Mouse (Mus musculus): ENCODE data around the gene Ddx52. TPM values are rescaled to one million over a fixed set of nuclear protein-coding genes. Genes with fewer than 3 reads are reported as not detected.

Gene Ddx52
- 35.4 and 39.0 TPM in 2 replicates for polyA plus RNA-seq (2015; fragmentation: Nextera tagmentation; extraction: Ambion mirVana)

- Histone ChIP-seq H3K9me3 (ENCODE audit: low read length) (no peaks in the 10 kb centered on the region), H3K4me2 (replicated peaks; ENCODE audit: low read depth, low read length) (peak within 1 kb of the TSS; percentile 86), H3K4me1 (ENCODE audit: insufficient read depth, low read length) (peaks cover 14% of the 10 kb centered on the region), H3K36me3 (ENCODE audit: insufficient read depth, low read length) (peaks cover 30% of the 10 kb centered on the region), H3K4me3 (ENCODE audit: low read length) (peak within 1 kb of the TSS; percentile 82), H3K9ac (replicated peaks; ENCODE audit: low read length) (peak within 1 kb of the TSS; percentile 89), H3K27me3 (ENCODE audit: insufficient read depth, low read length) (0 out of 2 replicates have a peak, but pooled peaks cover 5% of the 10 kb centered on the region), H3K27ac (ENCODE audit: low read length) (peak within 1 kb of the TSS; percentile 70)
- peak; percentile 93 for ATAC-seq (ENCODE audit: low FRiP score, low TSS enrichment)
- WGBS: under 1% methylated on average over 49 of the region's 49 CpGs
These were observed at the start of gene Ddx52 for GRCm38 (mm10) chr11:83941950-83942840. Ddx52 (plus strand) TSS chr11:83942062.

DNA sequence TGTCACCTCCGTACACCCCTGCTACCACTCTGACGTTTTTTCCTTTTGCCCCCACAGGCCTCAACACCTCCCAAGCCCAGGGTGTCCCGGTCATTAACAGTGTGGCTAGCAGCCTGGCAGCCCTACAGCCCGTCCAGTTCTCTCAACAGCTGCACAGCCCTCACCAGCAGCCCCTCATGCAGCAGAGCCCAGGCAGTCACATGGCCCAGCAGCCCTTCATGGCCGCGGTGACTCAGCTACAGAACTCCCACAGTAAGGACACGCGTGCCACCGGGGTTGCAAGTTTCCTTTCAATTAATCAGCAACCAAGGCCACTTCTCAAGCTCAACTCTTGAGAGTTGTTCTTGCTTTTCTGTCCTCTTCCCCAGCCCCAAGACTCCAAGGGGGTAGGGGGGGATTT, 48.5 kb upstream of the Ddx52 start:
- H3K9me3 ChIP-seq (ENCODE audit: low read length): no peaks in the 10 kb centered on the region
- no peak overlapping the region for H3K4me2 ChIP-seq (replicated peaks; ENCODE audit: low read depth, low read length)
- no peaks in the 10 kb centered on the region for H3K27me3 ChIP-seq (ENCODE audit: insufficient read depth, low read length)
- H3K4me1 ChIP-seq (ENCODE audit: insufficient read depth, low read length): peaks cover 9% of the 10 kb centered on the region; the same call in 1 of the 2 replicates
- WGBS: 58% methylated on average over 9 of the region's 9 CpGs
- peaks cover 20% of the 10 kb centered on the region for H3K36me3 ChIP-seq (ENCODE audit: insufficient read depth, low read length)
- no peak overlapping the region for H3K27ac ChIP-seq (ENCODE audit: low read length)
- no peak overlapping the region for H3K4me3 ChIP-seq (ENCODE audit: low read length)
- no peak for ATAC-seq (ENCODE audit: low FRiP score, low TSS enrichment)
- H3K9ac ChIP-seq (replicated peaks; ENCODE audit: low read length): no peak overlapping the region

DNA sequence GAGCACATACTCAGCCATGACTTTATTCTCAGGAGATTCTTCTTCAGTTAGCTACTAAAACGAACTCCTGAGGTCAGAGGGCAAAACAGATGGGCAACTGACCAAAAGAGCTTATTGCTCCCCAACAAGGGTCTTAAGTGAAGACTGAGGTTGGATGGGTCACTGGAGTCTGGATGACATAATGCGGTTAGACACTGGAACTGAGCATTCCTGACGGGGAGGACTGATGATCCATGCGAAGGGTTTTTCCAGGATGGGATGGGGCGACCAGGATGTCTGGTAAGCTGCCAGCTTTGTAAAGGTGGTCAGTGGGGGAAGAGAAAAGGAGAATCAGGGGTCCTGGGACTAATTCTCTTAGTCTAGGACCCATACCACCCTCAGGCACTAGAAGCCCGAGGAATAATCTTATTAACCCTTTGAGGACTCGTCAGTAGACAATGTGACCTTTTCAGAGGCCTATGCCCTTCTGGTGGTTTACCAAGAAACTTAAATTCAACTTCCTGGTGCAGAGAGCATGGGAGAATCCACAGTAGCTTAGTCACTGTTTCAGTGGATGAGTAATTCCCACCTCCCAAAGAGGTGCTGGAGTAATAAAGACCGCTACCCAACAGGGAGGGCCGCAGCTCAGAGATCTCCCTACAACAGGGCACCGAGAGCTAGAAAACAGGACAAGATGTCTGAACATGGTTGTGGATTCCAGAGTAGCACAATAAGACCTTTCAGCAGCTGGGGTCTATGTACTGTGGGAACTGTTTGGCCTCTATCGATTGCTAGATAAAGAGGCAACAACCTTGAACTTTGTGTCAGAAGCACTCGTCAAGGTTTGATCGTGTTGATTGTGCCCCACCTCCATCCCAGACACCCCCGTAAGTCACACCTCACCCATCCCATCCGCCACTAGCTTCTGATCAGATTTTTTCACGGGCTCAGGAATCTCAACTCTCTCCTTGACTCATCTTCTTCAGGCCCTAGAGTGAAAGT, 45.1 kb upstream of the Ddx52 start:
- peaks cover 5% of the 10 kb centered on the region; the same call in 1 of the 2 replicates for H3K4me1 ChIP-seq (ENCODE audit: insufficient read depth, low read length)
- ATAC-seq (ENCODE audit: low FRiP score, low TSS enrichment): no peak
- H3K4me3 ChIP-seq (ENCODE audit: low read length): no peak overlapping the region

GRCm38 (mm10) chr11:83897569-83897968, 44.3 kb upstream of the Ddx52 start:
- ATAC-seq (ENCODE audit: low FRiP score, low TSS enrichment): peak; percentile 55
- H3K27me3 ChIP-seq (ENCODE audit: insufficient read depth, low read length): no peaks in the 10 kb centered on the region
- H3K9ac ChIP-seq (replicated peaks; ENCODE audit: low read length): no peak overlapping the region
- peaks cover 5% of the 10 kb centered on the region; the same call in 1 of the 2 replicates for H3K4me1 ChIP-seq (ENCODE audit: insufficient read depth, low read length)
- no peak overlapping the region for H3K4me2 ChIP-seq (replicated peaks; ENCODE audit: low read depth, low read length)
- H3K36me3 ChIP-seq (ENCODE audit: insufficient read depth, low read length): peaks cover 32% of the 10 kb centered on the region
- 37% methylated on average over 7 of the region's 7 CpGs for WGBS
- H3K4me3 ChIP-seq (ENCODE audit: low read length): no peak overlapping the region
- peak overlapping the region; percentile 6; the same call in 1 of the 2 replicates for H3K27ac ChIP-seq (ENCODE audit: low read length)
- no peaks in the 10 kb centered on the region for H3K9me3 ChIP-seq (ENCODE audit: low read length)

More for the DNA sequence above, 45.1 kb upstream of the Ddx52 start:
- Histone ChIP-seq H3K27me3 (ENCODE audit: insufficient read depth, low read length) (no peaks in the 10 kb centered on the region), H3K27ac (ENCODE audit: low read length) (peak overlapping the region; percentile 6; the same call in 1 of the 2 replicates), H3K4me2 (replicated peaks; ENCODE audit: low read depth, low read length) (no peak overlapping the region), H3K9ac (replicated peaks; ENCODE audit: low read length) (no peak overlapping the region), H3K36me3 (ENCODE audit: insufficient read depth, low read length) (peaks cover 30% of the 10 kb centered on the region), H3K9me3 (ENCODE audit: low read length) (no peaks in the 10 kb centered on the region)
- WGBS: 65% methylated on average over 16 of the region's 16 CpGs

DNA sequence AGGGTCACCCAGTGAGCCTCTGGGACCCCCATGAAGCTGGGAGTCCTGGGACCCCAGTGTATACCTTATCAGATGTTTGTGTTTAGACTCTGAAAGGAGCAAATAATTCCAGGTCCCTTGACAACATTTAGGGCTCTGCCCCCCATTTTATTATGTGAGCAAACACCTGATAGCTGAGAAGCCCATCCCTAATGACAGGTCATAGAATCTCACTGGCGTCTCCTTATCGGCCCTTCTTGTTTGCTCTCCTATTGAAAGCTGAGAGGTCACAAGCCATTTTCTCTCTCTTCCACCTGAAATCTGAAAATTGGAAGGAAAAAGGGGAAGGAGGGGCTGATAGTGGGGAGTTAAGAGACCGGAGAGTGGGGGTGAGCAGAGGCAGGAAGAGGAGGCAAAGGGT, 39.0 kb upstream of the Ddx52 start:
- Histone ChIP-seq H3K36me3 (ENCODE audit: insufficient read depth, low read length) (peaks cover 14% of the 10 kb centered on the region; the same call in 1 of the 2 replicates), H3K4me3 (ENCODE audit: low read length) (no peak overlapping the region), H3K27me3 (ENCODE audit: insufficient read depth, low read length) (no peaks in the 10 kb centered on the region), H3K9ac (replicated peaks; ENCODE audit: low read length) (no peak overlapping the region), H3K27ac (ENCODE audit: low read length) (no peak overlapping the region), H3K4me1 (ENCODE audit: insufficient read depth, low read length) (no peaks in the 10 kb centered on the region), H3K9me3 (ENCODE audit: low read length) (no peaks in the 10 kb centered on the region), H3K4me2 (replicated peaks; ENCODE audit: low read depth, low read length) (no peak overlapping the region)
- whole genome bisulfite sequencing: 71% methylated on average over 3 of the region's 3 CpGs
- ATAC-seq (ENCODE audit: low FRiP score, low TSS enrichment): no peak

GRCm38 (mm10) chr11:83905756-83906155, 36.1 kb upstream of the Ddx52 start:
- Histone ChIP-seq H3K4me1 (ENCODE audit: insufficient read depth, low read length) (no peaks in the 10 kb centered on the region), H3K27me3 (ENCODE audit: insufficient read depth, low read length) (no peaks in the 10 kb centered on the region), H3K27ac (ENCODE audit: low read length) (no peak overlapping the region), H3K9ac (replicated peaks; ENCODE audit: low read length) (no peak overlapping the region), H3K4me2 (replicated peaks; ENCODE audit: low read depth, low read length) (no peak overlapping the region), H3K9me3 (ENCODE audit: low read length) (no peaks in the 10 kb centered on the region), H3K4me3 (ENCODE audit: low read length) (no peak overlapping the region), H3K36me3 (ENCODE audit: insufficient read depth, low read length) (peaks cover 5% of the 10 kb centered on the region; the same call in 1 of the 2 replicates)
- ATAC-seq (ENCODE audit: low FRiP score, low TSS enrichment): no peak
- 43% methylated on average over 5 of the region's 5 CpGs for WGBS

DNA sequence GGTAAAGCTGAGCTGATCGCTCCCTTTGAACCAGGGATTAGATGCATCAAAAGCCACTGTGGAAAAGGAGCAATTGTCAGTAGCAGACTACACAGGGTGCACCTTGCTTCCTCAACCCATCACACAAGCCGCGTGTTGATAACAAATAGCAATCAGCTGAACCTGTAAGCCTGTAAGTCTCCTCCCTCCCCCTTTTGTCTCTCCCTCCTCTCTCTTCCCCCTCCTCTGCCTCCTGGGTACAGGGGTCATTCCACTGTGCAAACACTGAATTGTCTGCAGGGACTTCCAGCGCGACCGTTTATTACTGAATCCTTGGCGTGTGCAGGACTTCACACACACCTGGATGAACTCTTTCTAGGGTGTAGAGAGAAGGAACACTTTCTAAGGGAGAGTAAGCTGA, 33.5 kb upstream of the Ddx52 start:
- no peaks in the 10 kb centered on the region for H3K9me3 ChIP-seq (ENCODE audit: low read length)
- no peaks in the 10 kb centered on the region for H3K27me3 ChIP-seq (ENCODE audit: insufficient read depth, low read length)
- H3K4me2 ChIP-seq (replicated peaks; ENCODE audit: low read depth, low read length): no peak overlapping the region
- no peak overlapping the region for H3K9ac ChIP-seq (replicated peaks; ENCODE audit: low read length)
- H3K4me1 ChIP-seq (ENCODE audit: insufficient read depth, low read length): 0 out of 2 replicates have a peak, but pooled peaks cover 5% of the 10 kb centered on the region
- H3K36me3 ChIP-seq (ENCODE audit: insufficient read depth, low read length): 0 out of 2 replicates have a peak, but pooled peaks cover 2% of the 10 kb centered on the region
- H3K4me3 ChIP-seq (ENCODE audit: low read length): no peak overlapping the region
- no peak overlapping the region for H3K27ac ChIP-seq (ENCODE audit: low read length)
- WGBS: 17% methylated on average over 7 of the region's 7 CpGs
- no peak for ATAC-seq (ENCODE audit: low FRiP score, low TSS enrichment)

DNA sequence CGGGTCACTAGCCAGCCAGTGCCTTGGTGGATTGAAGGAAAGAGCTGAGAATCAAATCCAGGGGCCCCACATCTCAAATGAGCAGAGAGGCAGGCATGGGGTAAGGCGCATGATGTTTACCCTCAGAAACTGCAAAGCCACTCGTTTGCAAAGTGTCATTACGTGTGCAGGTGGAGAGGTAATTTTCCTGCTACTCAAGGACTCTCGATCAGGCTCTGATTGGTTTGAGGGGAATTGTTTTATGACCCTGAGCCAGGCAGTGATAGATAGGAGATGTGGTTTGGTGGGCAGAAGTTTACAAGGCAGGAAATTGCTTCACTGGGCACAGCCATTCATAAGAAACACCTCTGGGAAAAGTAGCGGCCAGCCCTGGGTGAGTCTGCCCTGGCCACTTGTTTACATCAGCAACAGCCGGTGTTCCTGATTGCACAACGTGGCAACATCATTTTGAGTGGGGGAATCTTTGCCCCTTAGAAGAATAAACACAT, 28.0 kb upstream of the Ddx52 start:
- WGBS: 11% methylated on average over 8 of the region's 8 CpGs
- no peak overlapping the region for H3K4me3 ChIP-seq (ENCODE audit: low read length)
- peaks cover 13% of the 10 kb centered on the region for H3K4me1 ChIP-seq (ENCODE audit: insufficient read depth, low read length)
- no peaks in the 10 kb centered on the region for H3K9me3 ChIP-seq (ENCODE audit: low read length)
- peak overlapping the region; percentile 54 for H3K27ac ChIP-seq (ENCODE audit: low read length)
- no peak overlapping the region for H3K4me2 ChIP-seq (replicated peaks; ENCODE audit: low read depth, low read length)
- no peak overlapping the region for H3K9ac ChIP-seq (replicated peaks; ENCODE audit: low read length)
- H3K36me3 ChIP-seq (ENCODE audit: insufficient read depth, low read length): no peaks in the 10 kb centered on the region
- peak; percentile 68 for ATAC-seq (ENCODE audit: low FRiP score, low TSS enrichment)
- no peaks in the 10 kb centered on the region for H3K27me3 ChIP-seq (ENCODE audit: insufficient read depth, low read length)

- no peak overlapping the region for H3K4me3 ChIP-seq (ENCODE audit: low read length)
- H3K9ac ChIP-seq (replicated peaks; ENCODE audit: low read length): no peak overlapping the region
- no peak overlapping the region for H3K4me2 ChIP-seq (replicated peaks; ENCODE audit: low read depth, low read length)
- H3K36me3 ChIP-seq (ENCODE audit: insufficient read depth, low read length): no peaks in the 10 kb centered on the region
- peaks cover 13% of the 10 kb centered on the region for H3K4me1 ChIP-seq (ENCODE audit: insufficient read depth, low read length)
- H3K27ac ChIP-seq (ENCODE audit: low read length): peak overlapping the region; percentile 54; the same call in 1 of the 2 replicates
- H3K9me3 ChIP-seq (ENCODE audit: low read length): no peaks in the 10 kb centered on the region
- no peaks in the 10 kb centered on the region for H3K27me3 ChIP-seq (ENCODE audit: insufficient read depth, low read length)
- WGBS: 73% methylated on average over 4 of the region's 4 CpGs
- ATAC-seq (ENCODE audit: low FRiP score, low TSS enrichment): no peak; the same call in 1 of the 2 replicates
These were observed 27.4 kb upstream of the Ddx52 start for GRCm38 (mm10) chr11:83914501-83914900.
